Mouse (Mus musculus) 3T3-L1 (cell line): Measurements from ENCODE around the gene BC048562.

Source experiments
- DNase-seq: peaks from one replicate; pipeline ENCODE4 v3.0.0-alpha.2; 2015; ENCODE audit warnings: low read depth, low spot score

Gene BC048562

DNA sequence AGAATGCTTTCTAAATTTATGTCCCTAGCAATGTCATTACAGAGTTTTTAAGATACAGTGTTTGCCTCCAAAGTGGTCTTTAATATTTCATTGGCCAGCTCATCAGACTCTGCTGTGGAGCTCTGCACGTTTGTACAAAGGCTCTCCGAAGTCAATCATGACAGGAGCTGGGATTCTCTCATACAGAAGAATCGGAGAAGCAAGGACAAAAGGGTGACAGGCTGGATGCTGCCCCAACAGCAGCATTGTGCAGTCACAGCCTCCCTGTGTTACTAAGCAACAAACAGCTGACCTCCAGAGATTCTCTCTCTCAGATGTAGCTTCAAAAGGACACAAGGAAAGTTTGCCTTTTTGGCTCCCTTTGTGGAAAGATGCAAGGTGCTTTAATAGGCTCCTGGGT lies at the start of gene BC048562:
BC048562 (plus strand) TSS at position 301 of the 400 bp plus-strand sequence.
- DNase-seq = no peak

DNA sequence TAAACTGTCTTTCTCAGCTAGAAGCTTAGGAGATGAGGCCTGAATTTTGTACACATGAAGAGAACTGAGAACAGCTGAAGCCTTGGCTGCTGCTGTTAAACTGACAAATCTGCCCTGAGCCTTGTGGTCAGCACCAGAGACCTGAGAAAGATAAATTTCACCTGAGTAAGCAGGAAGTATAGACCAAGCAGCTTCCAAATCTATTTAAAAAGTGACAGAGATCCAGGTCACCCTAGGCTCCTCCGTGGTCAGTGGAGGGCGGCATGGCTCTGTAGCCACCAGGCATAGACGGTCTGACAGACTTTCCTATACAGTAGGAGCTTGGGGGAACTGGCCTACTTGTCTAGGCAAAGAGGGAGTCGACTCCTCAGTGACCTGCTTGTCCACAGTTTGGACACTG lies 49.5 kb upstream of the BC048562 start:
- DNase-seq = no peak

DNA sequence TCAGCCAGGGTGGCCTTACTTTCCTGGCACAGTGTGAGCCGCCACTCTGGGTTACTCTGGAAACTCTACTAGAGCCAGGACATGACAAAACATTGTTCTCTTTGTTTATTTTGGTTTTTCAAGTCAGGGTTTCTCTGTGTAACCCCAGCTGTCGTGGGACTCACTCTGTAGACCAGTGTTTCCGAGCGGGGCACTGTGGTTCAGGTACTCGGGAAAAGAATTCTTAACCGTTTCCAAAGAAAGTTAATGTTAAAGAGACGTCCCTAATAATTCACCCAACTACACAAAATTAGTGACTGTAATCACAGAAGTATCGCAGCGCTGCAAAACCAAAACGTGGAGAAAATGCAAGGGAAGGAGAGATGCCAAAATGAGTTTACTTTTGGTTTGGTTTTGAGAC lies 47.7 kb upstream of the BC048562 start:
- no peak for DNase-seq

DNA sequence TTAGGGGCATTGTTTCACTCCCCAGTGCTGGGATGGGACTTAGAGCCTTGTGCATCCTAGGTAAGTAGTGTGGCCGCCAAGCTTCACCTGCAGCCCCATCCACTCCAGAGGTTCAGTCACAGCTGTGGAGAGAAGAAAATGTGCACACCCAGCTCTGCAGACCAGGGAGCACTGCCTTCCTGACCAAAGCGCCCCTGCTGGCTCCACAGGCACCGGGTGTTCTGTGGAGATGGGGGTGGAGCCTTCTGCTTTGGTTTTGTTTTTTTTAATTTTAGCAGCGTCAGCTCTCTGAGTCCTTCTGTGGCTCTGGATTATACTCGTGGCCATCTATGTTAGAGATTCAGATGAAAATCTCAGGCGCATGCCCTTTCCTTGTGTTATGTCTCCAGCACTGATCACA lies 47.1 kb upstream of the BC048562 start:
- DNase-seq = no peak

DNA sequence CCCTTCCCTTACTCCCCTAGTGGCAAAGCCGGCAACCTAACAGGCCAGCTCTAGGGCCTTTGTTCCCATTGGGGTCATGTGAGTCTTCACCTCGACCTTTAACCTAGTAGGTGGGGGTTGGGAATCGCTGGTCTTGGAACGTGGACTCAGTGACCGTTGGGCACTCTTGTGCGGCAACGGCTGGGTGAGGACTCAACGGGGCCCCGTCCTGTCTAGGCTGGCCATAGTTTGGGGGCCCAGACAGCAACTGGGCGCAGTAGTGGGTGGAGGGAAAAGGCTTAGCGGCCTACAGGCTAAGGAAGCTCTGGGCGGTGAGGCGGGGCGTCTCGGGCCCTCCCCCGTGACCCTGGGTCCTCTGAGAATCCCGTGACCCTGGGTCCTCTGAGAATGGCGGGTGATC lies 43.6 kb upstream of the BC048562 start, which contains the start of gene 1700102P08Rik:
1700102P08Rik (plus strand) TSS at position 130 of the 400 bp plus-strand sequence.
- DNase-seq = no peak

DNA sequence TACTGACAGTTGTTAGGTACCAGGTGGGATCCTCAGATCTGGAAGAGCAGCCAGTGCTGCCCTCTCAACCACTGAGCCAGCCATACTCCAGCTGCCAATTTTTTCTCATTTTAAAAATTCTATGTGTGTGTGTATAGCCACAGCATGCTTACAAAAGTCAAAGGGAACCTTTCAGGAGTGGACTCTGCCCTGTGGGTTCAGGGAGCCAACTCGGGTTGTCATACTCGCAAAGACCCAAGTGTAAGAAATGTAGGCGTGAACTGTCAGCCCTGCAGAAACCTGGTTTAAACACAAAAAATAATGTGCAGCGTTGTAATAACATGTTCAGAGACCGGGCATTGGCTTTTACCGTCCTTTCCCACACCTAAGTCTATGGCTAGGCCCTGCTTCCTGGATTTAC lies 42.1 kb upstream of the BC048562 start:
- DNase-seq = no peak

DNA sequence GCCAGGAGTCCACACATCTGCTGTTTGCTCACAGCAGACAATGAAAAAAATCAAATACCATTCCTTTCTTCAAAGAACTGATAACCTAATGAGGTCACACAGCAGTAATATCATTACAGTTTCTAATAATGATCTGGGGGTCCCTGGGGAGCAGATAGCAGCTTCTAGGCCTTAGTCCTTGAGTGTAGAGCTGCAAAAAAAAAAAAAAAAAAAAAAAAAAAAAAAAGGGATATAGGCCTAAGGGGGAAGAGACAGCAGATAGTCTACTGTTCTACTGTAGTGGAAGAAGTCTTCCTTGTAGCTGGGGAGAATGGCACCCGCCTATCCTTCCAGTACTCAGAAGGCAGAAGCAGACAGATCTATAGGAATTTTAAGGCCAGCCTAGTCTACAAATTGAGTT lies 40.9 kb upstream of the BC048562 start:
- no peak for DNase-seq

DNA sequence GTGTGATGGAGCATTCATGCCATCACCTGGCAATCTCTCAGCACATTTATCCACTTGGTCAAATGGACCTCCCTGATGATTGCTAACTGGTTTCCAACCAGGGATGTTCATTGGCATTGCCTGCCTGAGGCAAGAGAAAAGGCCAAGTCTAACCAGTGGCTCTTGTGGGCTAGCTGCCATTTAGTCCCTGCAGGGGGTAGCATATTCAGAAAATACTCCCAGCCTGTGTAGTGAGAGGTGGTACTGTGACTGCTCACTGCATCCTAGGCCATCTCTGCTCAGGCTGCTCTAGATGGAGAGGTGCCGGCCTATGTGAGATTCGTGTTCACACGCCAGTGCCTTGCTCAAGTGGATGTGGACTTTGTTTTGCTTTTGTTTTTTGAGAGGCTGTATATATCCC lies 38.0 kb upstream of the BC048562 start:
- DNase-seq = no peak

DNA sequence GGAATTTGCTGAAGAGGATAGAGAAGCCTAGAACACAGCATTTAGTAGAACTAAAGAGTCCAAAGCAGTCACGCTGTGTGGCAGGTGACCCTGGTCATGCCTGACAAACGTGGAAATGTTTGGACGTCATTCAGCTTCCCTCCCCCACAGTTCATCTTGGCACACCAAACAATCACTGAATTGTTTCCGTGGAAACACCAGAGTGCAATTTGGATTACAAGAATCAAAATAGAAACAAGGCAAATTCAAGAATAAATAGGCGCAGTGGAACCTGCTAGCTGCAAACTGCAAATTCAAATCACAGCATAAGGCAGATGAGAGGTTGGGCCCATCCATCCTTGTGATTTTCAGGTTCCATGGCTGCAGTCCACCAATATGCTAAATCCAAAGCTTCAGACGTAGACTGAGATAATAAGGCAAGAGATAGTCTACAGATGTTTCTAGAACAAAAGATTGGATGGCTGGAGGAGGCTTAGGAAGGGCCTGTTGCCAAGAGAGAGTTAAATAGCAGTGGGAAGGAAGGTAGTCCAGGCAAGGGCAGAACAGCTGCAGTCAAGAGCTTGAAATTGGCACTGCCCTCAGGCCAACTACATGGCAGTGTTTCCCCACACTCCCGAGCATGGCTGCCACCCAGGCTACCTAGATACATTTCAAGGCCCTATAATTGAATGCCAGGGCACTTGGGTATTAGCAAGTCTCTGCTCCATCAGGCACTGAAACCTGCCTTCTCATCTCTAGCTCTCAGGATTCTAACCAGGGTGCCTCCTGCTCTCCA lies 34.9 kb upstream of the BC048562 start:
- no peak for DNase-seq

DNA sequence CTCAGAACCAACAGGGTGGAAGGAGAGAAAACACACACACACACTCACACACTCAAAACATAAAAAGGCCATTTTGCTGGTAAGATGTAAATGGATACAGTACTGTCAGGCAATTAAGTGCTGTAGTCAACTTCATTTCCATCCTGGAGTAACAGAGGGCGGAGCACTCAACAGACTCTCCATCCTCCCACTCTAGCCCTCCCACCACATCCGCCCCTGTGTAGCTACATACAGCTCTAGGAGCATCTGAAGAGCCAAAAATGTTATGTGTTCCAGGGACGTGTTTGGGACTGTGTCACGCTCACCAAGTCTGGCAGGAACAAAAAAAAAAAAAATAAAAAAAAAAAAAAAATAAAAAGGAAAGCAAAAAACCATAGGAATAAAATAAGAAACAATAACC lies 33.2 kb upstream of the BC048562 start:
- no peak for DNase-seq

DNA sequence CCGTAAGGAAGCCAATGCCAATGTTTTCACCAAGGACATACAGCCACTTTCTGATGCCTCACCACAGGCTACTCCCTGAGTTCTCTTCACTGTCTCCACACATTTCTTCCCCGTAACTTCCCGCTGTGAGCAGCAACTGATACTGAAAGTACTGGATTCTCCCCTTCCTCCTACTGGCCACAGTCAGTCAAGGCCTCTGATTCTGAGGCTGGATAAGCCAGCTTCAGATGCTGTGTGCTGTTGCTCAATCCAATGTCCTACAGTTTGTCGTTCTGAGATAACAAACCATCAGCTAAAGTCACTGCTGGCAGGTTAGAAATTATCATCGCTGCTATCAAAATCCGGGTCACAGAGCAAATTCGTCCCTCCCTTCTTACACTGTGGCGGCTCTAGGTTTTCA lies 31.8 kb upstream of the BC048562 start:
- no peak for DNase-seq

DNA sequence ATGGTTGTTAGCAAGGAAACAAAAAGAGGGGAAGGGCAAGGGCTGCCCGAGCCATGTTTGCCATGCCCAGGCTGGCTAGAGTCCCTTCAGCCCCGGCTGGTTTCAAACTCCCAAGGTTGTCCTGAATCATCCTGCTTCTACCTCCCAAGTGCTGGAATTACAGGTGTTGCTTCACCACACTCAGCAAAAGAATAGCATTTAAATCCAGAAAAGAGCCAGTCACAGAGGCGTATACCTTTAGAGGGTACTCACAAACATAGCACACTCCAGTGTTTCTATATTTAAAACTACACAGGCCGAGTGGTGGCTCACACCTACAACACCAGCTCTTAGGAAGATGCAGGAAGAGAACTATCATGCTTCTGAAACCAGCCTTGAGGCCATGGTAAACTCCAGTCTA lies 26.7 kb upstream of the BC048562 start:
- no peak for DNase-seq

DNA sequence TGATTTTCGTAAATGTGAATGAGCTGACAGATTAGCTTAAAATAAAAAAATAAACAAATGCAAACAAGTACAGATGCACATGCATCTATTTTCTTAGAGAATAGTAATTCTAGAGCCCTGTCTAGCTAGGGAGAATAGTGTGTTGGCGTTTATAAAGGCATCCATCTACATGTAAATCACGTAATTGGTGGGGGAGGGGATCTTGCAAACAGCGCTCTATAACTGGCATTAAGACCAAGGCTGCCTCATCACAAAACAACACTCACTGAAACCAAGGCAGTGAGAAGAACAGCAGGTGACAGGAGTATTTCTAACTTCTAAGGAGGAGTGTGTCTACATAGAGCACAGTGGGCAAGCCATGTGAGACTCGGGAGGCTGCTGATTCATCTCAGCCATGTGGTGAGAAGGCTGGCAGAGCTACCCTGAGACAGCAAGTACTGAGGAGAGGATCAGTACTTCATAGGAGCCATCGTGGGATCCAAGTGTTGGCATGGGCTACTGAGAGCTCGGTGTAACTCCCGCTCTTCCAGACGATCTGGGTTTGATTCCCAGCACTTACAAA lies 24.8 kb upstream of the BC048562 start:
- DNase-seq = no peak

DNA sequence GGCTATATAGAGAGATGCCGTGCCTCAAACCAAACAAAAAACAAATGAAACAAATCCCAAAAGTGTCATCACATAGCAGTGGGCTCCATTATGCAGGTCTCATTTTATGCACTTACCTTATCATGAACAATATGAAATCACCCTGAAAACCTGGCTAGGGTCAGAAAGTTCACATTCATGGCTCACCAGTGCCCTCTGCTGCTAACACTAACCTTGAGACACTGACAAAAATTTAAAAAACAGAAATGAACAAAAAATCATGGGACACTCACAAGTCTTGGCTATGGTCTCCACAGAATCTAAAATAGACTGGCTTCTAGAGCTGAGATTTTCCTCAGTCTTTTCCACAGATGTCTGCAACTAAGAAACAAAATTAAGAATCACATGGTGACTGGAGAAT lies 24.1 kb upstream of the BC048562 start:
- DNase-seq = peak; percentile 38

DNA sequence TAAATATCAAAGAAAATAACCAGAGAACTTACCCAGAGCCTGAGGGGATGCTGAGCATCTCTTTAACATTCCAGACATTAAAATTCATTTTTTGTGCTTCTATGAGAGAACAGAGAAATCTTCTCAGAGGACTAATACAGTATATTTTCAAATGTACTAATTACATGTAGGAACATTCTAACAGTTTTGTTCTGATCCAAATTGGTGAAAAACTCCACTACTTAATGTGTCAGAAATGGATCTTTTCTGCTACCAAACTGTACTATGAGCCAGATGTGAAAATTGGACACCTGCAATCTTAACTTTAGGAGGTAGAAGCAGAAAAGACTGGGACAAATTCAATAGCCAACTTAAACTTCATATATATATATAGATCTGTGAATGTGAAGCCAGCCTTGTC lies 7.9 kb upstream of the BC048562 start, which contains the start of gene Ccdc36:
Ccdc36 (minus strand) TSS at position 101 of the 400 bp plus-strand sequence.
- DNase-seq = no peak

DNA sequence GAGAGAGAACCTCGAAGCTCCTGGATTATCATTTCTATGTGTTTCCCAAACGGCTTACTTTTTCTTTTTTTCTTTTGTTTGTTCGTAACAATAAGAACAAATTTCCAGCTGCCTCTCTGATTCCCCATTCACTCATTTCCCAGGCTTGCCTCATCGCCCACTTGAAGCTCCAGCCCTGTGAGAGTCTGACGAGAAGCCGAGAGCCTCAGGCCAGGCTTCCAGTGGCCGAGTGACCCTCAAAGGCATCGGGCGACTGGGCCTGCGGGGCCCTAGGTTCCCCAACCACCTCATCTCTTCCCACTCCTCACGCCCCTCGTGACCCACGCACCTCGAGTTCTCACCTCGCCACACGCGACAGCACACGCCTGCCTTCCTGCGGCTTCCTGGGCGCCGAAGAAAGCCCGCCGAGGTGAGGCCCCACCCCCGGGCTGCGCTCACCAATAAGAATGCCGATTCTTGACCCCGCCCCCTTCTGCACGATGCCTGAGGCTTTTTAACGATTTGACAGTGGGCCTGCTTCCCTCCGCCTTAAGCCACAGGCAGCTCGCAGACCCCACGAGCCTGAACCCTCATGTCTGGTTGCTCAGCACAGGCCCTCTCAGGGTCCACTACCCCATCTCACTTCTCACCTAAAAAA lies 4.7 kb upstream of the BC048562 start:
- DNase-seq = no peak

DNA sequence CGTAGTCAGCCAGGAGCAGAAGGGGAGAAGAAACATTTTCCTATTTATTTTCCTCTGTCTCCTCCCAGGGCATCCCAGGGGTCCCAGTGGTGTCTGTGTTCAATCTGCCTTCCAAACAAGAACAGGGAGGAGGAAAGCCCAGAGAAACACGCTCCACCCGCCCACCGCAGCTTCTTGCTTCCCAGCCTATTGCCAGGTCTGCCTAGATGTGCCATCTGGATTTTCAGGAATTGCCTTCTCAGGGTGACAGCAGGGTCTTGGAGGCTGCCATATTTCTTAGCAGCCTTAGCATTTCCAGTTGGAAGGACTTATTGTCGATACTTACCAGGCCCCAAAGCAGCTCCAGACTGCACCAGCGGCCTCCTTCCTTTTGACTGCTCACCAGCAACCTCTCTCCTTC lies 2.9 kb downstream of the BC048562 start:
- DNase-seq = no peak

DNA sequence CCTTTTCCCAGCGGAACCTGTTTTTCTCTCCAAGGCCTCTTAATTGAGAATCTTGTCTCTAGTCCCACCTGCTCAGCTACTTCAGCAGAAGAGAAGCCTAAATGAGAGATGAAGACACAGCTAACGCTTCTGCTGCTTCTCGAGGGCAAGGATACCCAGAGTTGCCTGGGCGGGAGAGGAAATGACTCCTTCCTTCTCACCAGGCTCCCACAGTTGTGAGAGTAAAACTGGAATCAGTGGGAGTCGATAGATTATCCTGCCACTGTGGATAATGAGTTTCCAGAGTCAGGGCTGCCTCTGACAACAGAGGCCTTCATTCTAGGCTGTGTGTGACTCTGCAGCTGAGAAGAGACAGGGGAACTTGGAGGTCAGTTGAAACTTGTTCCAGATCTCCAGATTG lies 4.2 kb downstream of the BC048562 start:
- DNase-seq = no peak

DNA sequence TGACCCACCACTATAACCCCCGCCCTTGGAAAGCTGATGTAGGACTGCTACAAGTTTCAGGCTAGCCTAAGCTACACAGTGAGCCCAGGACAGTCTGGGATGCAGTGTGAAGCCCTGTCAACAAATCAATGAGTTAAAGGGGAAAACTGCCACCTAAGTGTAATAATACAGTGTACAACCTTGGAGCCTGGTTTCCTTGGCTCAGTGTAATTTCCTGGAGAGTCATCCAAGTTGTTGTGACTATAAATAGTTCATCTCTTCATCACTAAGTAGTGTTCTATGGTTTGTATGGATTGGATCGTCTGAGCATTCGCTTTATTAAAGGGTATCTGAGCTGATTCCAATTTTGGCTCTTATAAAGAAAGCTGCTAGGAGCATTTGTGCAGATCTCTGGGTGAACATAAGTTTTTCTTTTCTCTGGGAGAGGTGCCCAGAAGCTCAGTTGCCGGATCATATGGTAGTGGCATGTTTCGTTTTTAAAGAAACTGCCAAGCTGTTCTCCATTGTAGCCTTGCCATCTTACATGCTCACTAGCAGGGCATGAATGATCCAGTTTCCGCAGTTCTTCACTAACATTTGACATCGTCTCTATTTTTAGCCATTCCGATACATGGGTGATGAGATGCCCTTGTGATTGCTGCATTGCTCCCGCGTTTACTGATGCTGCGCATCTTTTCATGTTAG lies 5.1 kb downstream of the BC048562 start:
- no peak for DNase-seq

DNA sequence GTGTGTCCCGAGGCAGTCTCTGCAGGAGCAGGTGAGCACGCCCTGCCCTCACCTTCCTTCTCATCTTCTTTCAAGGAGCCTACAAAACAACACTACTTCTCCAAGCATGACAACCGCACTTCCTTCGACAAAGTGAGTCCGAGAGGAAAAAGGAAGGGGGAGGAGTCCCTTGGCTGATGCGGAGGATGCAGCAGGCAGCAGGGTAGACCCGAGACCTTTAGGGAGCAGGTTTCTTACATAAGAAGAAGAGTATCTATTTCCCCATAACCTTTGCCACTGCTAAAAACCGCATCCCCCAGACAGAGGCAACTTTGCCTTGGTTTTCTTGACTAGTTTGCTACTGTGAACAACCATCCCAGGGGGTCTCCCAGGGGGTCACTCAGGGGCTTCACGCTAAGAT lies 8.8 kb downstream of the BC048562 start:
- DNase-seq = no peak

DNA sequence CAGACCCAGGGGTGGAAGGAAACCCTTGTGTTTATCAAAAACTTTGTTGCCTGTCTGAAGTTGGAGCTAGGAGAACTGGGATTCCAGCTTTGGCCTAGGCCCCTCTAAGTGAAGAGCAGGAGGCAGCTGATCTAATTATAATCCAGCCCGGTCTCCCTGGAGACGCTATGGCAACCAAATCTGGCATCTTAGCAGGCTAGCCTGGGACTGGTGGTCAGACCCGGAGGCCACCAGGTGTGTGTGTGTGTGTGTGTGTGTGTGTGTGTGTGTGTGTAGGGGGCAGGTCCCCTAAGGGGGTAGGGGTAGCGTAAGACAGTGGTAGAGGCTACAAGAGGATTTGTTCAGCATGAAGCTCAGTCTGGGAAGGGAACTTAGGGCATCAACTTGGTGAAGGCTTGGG lies 13.6 kb downstream of the BC048562 start:
- no peak for DNase-seq
